Mouse (Mus musculus): ENCODE measurements at regions not wholly inside any gene's neighbourhood (a gene's known extent, or its start where the extent isn't known, plus 50 kb on each side); places are given as distances from the start of the nearest gene placed in this dataset.

DNA sequence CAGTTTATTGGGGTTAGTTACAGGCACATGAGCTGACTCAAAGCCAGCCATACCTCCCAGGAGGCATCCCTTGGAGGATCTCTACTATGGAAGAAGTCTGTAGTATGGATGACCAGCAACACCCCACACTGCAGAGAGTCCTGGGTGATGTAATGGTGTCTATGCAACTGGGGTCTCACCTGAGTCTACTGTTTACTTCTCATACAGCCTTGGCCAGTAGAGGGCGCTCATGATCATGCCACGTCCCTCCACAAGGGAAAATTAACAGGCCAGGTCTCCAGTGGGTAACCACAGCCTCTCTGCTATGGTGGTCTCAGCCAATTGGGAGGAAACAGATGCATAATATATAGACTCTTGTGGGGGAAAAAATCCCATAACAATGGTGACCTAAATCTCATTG is 111.7 kb downstream of the Cdh26 start:
- peak; percentile 56 to 58; a peak in 2 of 4 replicates for ATAC-seq (replicated peaks in 1 of 2; ENCODE audit: insufficient read depth in 1 of 2, low FRiP score in 2 of 2, low TSS enrichment in 1 of 2, low read depth in 1 of 2, poor library complexity in 2 of 2, severe bottlenecking in 2 of 2)

GRCm38 (mm10) chr2:178544411-178544810 is 114.1 kb downstream of the Cdh26 start:
- ATAC-seq (replicated peaks in 1 of 2; ENCODE audit: insufficient read depth in 1 of 2, low FRiP score in 2 of 2, low TSS enrichment in 1 of 2, low read depth in 1 of 2, poor library complexity in 2 of 2, severe bottlenecking in 2 of 2): no peak

DNA sequence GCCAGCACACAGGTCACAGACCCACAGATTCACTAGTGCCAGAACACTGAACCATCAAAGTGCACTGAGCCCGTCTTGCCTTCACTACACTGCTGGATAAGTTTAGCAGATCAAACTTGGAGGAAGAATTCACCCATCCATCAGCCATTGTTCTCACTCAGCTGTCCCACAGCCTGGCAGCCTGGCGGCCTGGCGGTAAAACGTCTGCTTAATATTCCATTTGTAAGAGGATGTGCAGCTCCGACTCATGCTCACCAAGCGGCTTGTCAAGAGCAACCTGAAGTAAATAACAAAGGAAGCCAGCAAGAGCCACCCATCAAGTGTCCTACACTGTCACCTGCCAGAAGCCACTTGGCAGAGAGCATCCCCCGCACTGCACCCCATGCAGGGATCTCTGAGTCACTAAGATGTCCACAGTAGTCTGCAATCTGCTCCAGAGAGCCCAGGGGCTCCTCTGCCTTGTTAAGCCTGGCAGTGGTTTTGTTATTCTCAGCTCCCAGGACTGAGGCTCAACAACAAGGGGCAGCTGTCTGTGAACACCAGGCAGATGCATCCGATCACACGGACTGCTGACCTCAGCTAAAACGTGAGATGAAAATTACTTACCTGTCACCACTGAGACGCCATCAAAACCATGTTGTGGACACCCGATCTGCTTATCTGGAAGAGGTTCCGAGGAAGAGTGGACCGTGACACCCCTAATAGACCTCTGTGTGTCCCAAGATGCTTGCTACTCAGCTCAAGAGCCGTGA is 115.4 kb downstream of the Cdh26 start:
- no peak for ATAC-seq (replicated peaks in 1 of 2; ENCODE audit: insufficient read depth in 1 of 2, low FRiP score in 2 of 2, low TSS enrichment in 1 of 2, low read depth in 1 of 2, poor library complexity in 2 of 2, severe bottlenecking in 2 of 2)

- ATAC-seq (replicated peaks in 1 of 2; ENCODE audit: insufficient read depth in 1 of 2, low FRiP score in 2 of 2, low TSS enrichment in 1 of 2, low read depth in 1 of 2, poor library complexity in 2 of 2, severe bottlenecking in 2 of 2): 0 out of 4 replicates have a peak, but pooled peaks of 1 of the 2 experiments have one; percentile 7
These were observed 116.0 kb downstream of the Cdh26 start for GRCm38 (mm10) chr2:178546353-178546720.

GRCm38 (mm10) chr2:178546888-178547287 is 116.6 kb downstream of the Cdh26 start:
- peak; percentile 28 to 49; a peak in 3 of 4 replicates for ATAC-seq (replicated peaks in 1 of 2; ENCODE audit: insufficient read depth in 1 of 2, low FRiP score in 2 of 2, low TSS enrichment in 1 of 2, low read depth in 1 of 2, poor library complexity in 2 of 2, severe bottlenecking in 2 of 2)

GRCm38 (mm10) chr2:178548937-178549336 is 118.6 kb downstream of the Cdh26 start:
- no peak for ATAC-seq (replicated peaks in 1 of 2; ENCODE audit: insufficient read depth in 1 of 2, low FRiP score in 2 of 2, low TSS enrichment in 1 of 2, low read depth in 1 of 2, poor library complexity in 2 of 2, severe bottlenecking in 2 of 2)

GRCm38 (mm10) chr2:178553736-178554135 is 123.4 kb downstream of the Cdh26 start:
- no peak for ATAC-seq (replicated peaks in 1 of 2; ENCODE audit: insufficient read depth in 1 of 2, low FRiP score in 2 of 2, low TSS enrichment in 1 of 2, low read depth in 1 of 2, poor library complexity in 2 of 2, severe bottlenecking in 2 of 2)

GRCm38 (mm10) chr2:178555692-178556340 is 125.5 kb downstream of the Cdh26 start:
- no peak for ATAC-seq (replicated peaks in 1 of 2; ENCODE audit: insufficient read depth in 1 of 2, low FRiP score in 2 of 2, low TSS enrichment in 1 of 2, low read depth in 1 of 2, poor library complexity in 2 of 2, severe bottlenecking in 2 of 2)

GRCm38 (mm10) chr2:178557934-178558333 is 127.6 kb downstream of the Cdh26 start:
- peak; percentile 43 to 49 for ATAC-seq (replicated peaks in 1 of 2; ENCODE audit: insufficient read depth in 1 of 2, low FRiP score in 2 of 2, low TSS enrichment in 1 of 2, low read depth in 1 of 2, poor library complexity in 2 of 2, severe bottlenecking in 2 of 2)

GRCm38 (mm10) chr2:178563287-178563686 is 133.0 kb downstream of the Cdh26 start:
- ATAC-seq (replicated peaks in 1 of 2; ENCODE audit: insufficient read depth in 1 of 2, low FRiP score in 2 of 2, low TSS enrichment in 1 of 2, low read depth in 1 of 2, poor library complexity in 2 of 2, severe bottlenecking in 2 of 2): peak; percentile 20 to 23; a peak in 3 of 4 replicates

DNA sequence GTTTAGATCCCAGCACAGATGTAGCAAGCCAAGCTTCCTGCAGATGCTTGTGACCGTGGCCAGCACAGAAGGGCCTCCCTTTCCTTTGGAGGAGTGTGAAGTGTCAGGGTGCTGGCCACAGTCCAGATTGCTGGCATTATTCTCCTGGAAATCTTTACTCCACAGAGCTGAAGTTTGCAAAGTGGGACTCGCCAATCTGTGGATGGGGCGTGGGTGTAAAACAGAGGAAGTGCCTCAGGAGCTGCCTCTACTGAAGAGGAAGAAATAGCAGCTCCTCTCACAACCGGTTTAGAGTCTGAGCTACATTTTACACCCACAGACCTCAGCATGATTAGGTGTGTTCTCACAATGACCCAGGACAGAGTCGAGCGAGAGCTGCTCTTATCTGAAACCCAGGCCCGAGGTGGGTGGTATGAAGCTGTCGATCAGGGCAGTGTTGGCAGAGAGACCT is 135.1 kb downstream of the Cdh26 start:
- ATAC-seq (replicated peaks in 1 of 2; ENCODE audit: insufficient read depth in 1 of 2, low FRiP score in 2 of 2, low TSS enrichment in 1 of 2, low read depth in 1 of 2, poor library complexity in 2 of 2, severe bottlenecking in 2 of 2): peak; percentile 67 to 74

DNA sequence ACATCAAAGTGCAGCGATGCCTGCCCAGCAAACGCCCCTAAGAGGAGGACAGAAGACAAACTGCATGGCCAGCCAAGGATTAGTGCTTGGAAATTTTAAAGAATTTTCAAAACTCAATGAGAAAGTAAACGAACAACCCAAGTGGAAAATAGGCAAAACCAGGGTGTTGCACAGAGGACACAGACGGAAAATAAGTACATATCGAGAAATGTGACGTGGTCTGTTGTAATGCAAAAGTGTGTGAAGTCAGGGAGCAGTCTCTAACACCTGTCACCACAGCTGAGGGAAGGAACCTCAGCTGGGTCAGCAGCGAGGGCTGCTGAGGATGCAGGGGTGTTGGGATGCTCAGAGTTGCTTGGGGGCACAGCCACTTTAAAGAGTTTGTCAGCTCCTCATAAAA is 137.2 kb downstream of the Cdh26 start:
- no peak for ATAC-seq (replicated peaks in 1 of 2; ENCODE audit: insufficient read depth in 1 of 2, low FRiP score in 2 of 2, low TSS enrichment in 1 of 2, low read depth in 1 of 2, poor library complexity in 2 of 2, severe bottlenecking in 2 of 2)

DNA sequence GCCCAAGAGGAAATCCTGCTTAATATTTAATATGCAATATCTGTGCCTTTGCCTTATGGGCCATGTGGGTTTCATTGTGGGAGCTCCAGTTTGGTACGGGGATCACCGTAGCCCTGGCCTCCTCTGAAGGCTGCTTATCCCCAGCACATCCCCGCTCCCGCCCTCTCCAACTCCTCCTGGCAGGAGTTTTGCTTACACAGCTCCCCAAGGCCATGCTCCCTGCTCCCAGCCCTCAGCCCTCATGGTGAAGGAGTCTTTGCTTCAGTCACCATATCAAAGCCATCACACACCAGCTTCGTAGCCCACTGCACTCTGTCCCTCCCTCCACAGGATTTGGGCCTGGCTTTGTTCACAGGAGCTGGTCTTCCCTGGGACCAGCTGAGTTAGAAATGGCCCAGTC is 142.0 kb downstream of the Cdh26 start:
- no peak for ATAC-seq (replicated peaks in 1 of 2; ENCODE audit: insufficient read depth in 1 of 2, low FRiP score in 2 of 2, low TSS enrichment in 1 of 2, low read depth in 1 of 2, poor library complexity in 2 of 2, severe bottlenecking in 2 of 2)

GRCm38 (mm10) chr2:178574859-178575258 is 144.5 kb downstream of the Cdh26 start:
- peak; percentile 57 to 74; a peak in 3 of 4 replicates for ATAC-seq (replicated peaks in 1 of 2; ENCODE audit: insufficient read depth in 1 of 2, low FRiP score in 2 of 2, low TSS enrichment in 1 of 2, low read depth in 1 of 2, poor library complexity in 2 of 2, severe bottlenecking in 2 of 2)

DNA sequence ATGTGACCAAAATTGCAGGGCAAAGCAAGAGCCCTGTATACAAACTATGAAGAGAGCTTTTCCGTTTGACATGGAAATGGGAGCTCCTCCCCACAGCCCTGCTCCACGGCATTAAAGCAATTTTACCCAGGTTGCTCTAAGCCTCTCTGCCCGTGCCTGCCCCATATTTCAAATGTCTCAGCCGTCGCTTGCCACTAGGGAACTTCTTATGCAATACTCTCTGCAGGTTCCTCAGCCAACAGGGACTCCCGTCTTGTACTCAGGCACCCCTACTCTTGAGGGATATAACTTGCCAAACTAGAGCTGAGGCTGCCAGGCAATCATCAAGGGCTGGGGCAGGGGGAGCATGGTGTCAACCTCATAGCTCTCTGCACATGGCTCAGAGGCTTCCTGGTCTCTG is 145.1 kb downstream of the Cdh26 start:
- peak; percentile 19 to 43; a peak in 2 of 4 replicates for ATAC-seq (replicated peaks in 1 of 2; ENCODE audit: insufficient read depth in 1 of 2, low FRiP score in 2 of 2, low TSS enrichment in 1 of 2, low read depth in 1 of 2, poor library complexity in 2 of 2, severe bottlenecking in 2 of 2)

- ATAC-seq (replicated peaks in 1 of 2; ENCODE audit: insufficient read depth in 1 of 2, low FRiP score in 2 of 2, low TSS enrichment in 1 of 2, low read depth in 1 of 2, poor library complexity in 2 of 2, severe bottlenecking in 2 of 2): no peak
These were observed 145.7 kb downstream of the Cdh26 start for GRCm38 (mm10) chr2:178576067-178576466.

DNA sequence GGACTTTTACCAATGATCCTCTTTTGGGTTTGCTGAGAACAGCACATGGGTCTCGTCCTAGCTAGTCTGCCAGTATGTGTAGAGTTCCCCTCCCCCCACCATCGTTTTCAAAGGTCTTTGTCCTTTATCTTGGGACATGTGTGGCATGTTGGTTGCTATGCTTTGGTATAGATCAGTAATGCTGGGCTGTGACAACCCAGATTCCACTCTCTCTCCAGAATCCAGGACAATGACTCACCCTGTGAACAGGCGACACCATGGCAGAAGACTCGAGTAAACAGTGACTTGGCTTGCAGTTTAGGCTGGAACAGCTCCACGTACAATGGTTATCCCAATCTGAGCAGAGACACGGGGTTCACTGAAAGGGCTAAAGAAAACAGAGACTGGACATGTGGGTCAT is 149.2 kb downstream of the Cdh26 start:
- ATAC-seq (replicated peaks in 1 of 2; ENCODE audit: insufficient read depth in 1 of 2, low FRiP score in 2 of 2, low TSS enrichment in 1 of 2, low read depth in 1 of 2, poor library complexity in 2 of 2, severe bottlenecking in 2 of 2): no peak

DNA sequence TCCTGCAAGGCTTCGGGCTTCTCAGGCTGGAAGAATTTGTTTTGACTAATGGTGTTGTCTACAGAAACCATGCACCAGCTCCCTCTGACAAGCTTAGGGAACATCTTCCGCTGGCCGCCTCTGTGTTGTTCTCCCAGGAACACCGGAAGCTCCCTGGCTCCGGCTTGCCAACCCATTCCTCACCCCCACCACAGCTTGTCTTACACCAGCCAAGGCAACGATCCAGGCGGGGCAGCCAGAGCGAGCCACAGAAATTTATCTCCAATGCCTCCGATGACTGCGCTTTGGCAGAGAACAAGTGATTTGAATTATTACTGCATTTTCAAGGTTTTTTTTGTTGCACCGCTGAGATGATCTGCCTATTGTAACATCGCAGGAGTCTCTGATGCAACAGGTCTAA is 151.0 kb downstream of the Cdh26 start:
- no peak for ATAC-seq (replicated peaks in 1 of 2; ENCODE audit: insufficient read depth in 1 of 2, low FRiP score in 2 of 2, low TSS enrichment in 1 of 2, low read depth in 1 of 2, poor library complexity in 2 of 2, severe bottlenecking in 2 of 2)

Measured in hematopoietic stem cell, adult 5-6 weeks (primary cell).